Mouse (Mus musculus): ENCODE results near the gene Vangl2. TPM values are rescaled to one million over a fixed set of nuclear protein-coding genes. Genes with fewer than 3 reads are reported as not detected.

The Vangl2 gene
- polyA plus RNA-seq, 1 experiment, result 1.6 TPM

- no peaks in the 10 kb centered on the region for H3K36me3 ChIP-seq (ENCODE audit: control insufficient read depth, insufficient read depth, low read length)
- no peak for TF ChIP-seq POLR2A (IDR thresholded peaks at IDR 0.05; ENCODE audit: low read depth, low read length)
- no peak for TF ChIP-seq CTCF (IDR thresholded peaks at IDR 0.05; ENCODE audit: extremely low read depth, insufficient read length, insufficient replicate concordance, low read depth, low read length)
- no peak overlapping the region for H3K27ac ChIP-seq (ENCODE audit: insufficient read depth, low read depth, low read length)
- no peaks in the 10 kb centered on the region for H3K27me3 ChIP-seq (ENCODE audit: control insufficient read depth, insufficient read depth, low read length)
- H3K4me1 ChIP-seq (ENCODE audit: control insufficient read depth, insufficient read depth, insufficient read length, low read length), result no peaks in the 10 kb centered on the region
- H3K4me3 ChIP-seq (ENCODE audit: low read depth, low read length), result no peak overlapping the region
- 97% methylated on average over 21 of the region's 21 CpGs for WGBS
Measured at GRCm38 (mm10) chr1:172007761-172008160, 20.5 kb downstream of the Vangl2 start.

- TF ChIP-seq CTCF (IDR thresholded peaks at IDR 0.05; ENCODE audit: extremely low read depth, insufficient read length, insufficient replicate concordance, low read depth, low read length) (no peak), POLR2A (IDR thresholded peaks at IDR 0.05; ENCODE audit: low read depth, low read length) (no peak)
- no peaks in the 10 kb centered on the region for H3K4me1 ChIP-seq (ENCODE audit: control insufficient read depth, insufficient read depth, insufficient read length, low read length)
- H3K27me3 ChIP-seq (ENCODE audit: control insufficient read depth, insufficient read depth, low read length), result no peaks in the 10 kb centered on the region
- WGBS, result 86% methylated on average over 12 of the region's 12 CpGs
- H3K36me3 ChIP-seq (ENCODE audit: control insufficient read depth, insufficient read depth, low read length), result no peaks in the 10 kb centered on the region
- H3K4me3 ChIP-seq (ENCODE audit: low read depth, low read length), result no peak overlapping the region
- H3K27ac ChIP-seq (ENCODE audit: insufficient read depth, low read depth, low read length), result no peak overlapping the region
Measured at GRCm38 (mm10) chr1:172001665-172002064, 26.6 kb downstream of the Vangl2 start.

GRCm38 (mm10) chr1:172000641-172001040 is 27.6 kb downstream of the Vangl2 start:
- no peaks in the 10 kb centered on the region for H3K27me3 ChIP-seq (ENCODE audit: control insufficient read depth, insufficient read depth, low read length)
- peak; percentile 62; the same call in 1 of the 2 replicates for TF ChIP-seq CTCF (IDR thresholded peaks at IDR 0.05; ENCODE audit: extremely low read depth, insufficient read length, insufficient replicate concordance, low read depth, low read length)
- no peak for TF ChIP-seq POLR2A (IDR thresholded peaks at IDR 0.05; ENCODE audit: low read depth, low read length)
- H3K27ac ChIP-seq (ENCODE audit: insufficient read depth, low read depth, low read length), result no peak overlapping the region
- no peaks in the 10 kb centered on the region for H3K4me1 ChIP-seq (ENCODE audit: control insufficient read depth, insufficient read depth, insufficient read length, low read length)
- no peaks in the 10 kb centered on the region for H3K36me3 ChIP-seq (ENCODE audit: control insufficient read depth, insufficient read depth, low read length)
- H3K4me3 ChIP-seq (ENCODE audit: low read depth, low read length), result no peak overlapping the region
- WGBS, result 53% methylated on average over 3 of the region's 3 CpGs

GRCm38 (mm10) chr1:171998820-171999597 is 29.2 kb downstream of the Vangl2 start:
- TF ChIP-seq CTCF (IDR thresholded peaks at IDR 0.05; ENCODE audit: extremely low read depth, insufficient read length, insufficient replicate concordance, low read depth, low read length) (no peak), POLR2A (IDR thresholded peaks at IDR 0.05; ENCODE audit: low read depth, low read length) (no peak)
- WGBS, result 83% methylated on average over 13 of the region's 13 CpGs

GRCm38 (mm10) chr1:171996701-171997100 is 31.5 kb downstream of the Vangl2 start:
- H3K4me3 ChIP-seq (ENCODE audit: low read depth, low read length), result no peak overlapping the region
- H3K36me3 ChIP-seq (ENCODE audit: control insufficient read depth, insufficient read depth, low read length), result no peaks in the 10 kb centered on the region
- H3K4me1 ChIP-seq (ENCODE audit: control insufficient read depth, insufficient read depth, insufficient read length, low read length), result no peaks in the 10 kb centered on the region
- no peak overlapping the region for H3K27ac ChIP-seq (ENCODE audit: insufficient read depth, low read depth, low read length)
- no peaks in the 10 kb centered on the region for H3K27me3 ChIP-seq (ENCODE audit: control insufficient read depth, insufficient read depth, low read length)
- WGBS, result 74% methylated on average over 7 of the region's 7 CpGs
- TF ChIP-seq CTCF (IDR thresholded peaks at IDR 0.05; ENCODE audit: extremely low read depth, insufficient read length, insufficient replicate concordance, low read depth, low read length), result no peak
- TF ChIP-seq POLR2A (IDR thresholded peaks at IDR 0.05; ENCODE audit: low read depth, low read length), result no peak

More at GRCm38 (mm10) chr1:171998820-171999597, 29.2 kb downstream of the Vangl2 start:
- Histone ChIP-seq H3K4me3 (ENCODE audit: low read depth, low read length) (no peak overlapping the region), H3K36me3 (ENCODE audit: control insufficient read depth, insufficient read depth, low read length) (no peaks in the 10 kb centered on the region), H3K4me1 (ENCODE audit: control insufficient read depth, insufficient read depth, insufficient read length, low read length) (no peaks in the 10 kb centered on the region), H3K27ac (ENCODE audit: insufficient read depth, low read depth, low read length) (no peak overlapping the region), H3K27me3 (ENCODE audit: control insufficient read depth, insufficient read depth, low read length) (no peaks in the 10 kb centered on the region)

- Histone ChIP-seq H3K4me3 (ENCODE audit: low read depth, low read length) (no peak overlapping the region), H3K4me1 (ENCODE audit: control insufficient read depth, insufficient read depth, insufficient read length, low read length) (no peaks in the 10 kb centered on the region), H3K27ac (ENCODE audit: insufficient read depth, low read depth, low read length) (no peak overlapping the region), H3K27me3 (ENCODE audit: control insufficient read depth, insufficient read depth, low read length) (no peaks in the 10 kb centered on the region), H3K36me3 (ENCODE audit: control insufficient read depth, insufficient read depth, low read length) (no peaks in the 10 kb centered on the region)
- no peak for TF ChIP-seq POLR2A (IDR thresholded peaks at IDR 0.05; ENCODE audit: low read depth, low read length)
- TF ChIP-seq CTCF (IDR thresholded peaks at IDR 0.05; ENCODE audit: extremely low read depth, insufficient read length, insufficient replicate concordance, low read depth, low read length), result no peak
- WGBS, result 73% methylated on average over 11 of the region's 11 CpGs
Measured at GRCm38 (mm10) chr1:171994918-171995715, 33.1 kb downstream of the Vangl2 start.

- TF ChIP-seq CTCF (IDR thresholded peaks at IDR 0.05; ENCODE audit: extremely low read depth, insufficient read length, insufficient replicate concordance, low read depth, low read length) (no peak), POLR2A (IDR thresholded peaks at IDR 0.05; ENCODE audit: low read depth, low read length) (no peak)
- Histone ChIP-seq H3K4me1 (ENCODE audit: control insufficient read depth, insufficient read depth, insufficient read length, low read length) (no peaks in the 10 kb centered on the region), H3K27ac (ENCODE audit: insufficient read depth, low read depth, low read length) (no peak overlapping the region), H3K27me3 (ENCODE audit: control insufficient read depth, insufficient read depth, low read length) (no peaks in the 10 kb centered on the region), H3K36me3 (ENCODE audit: control insufficient read depth, insufficient read depth, low read length) (no peaks in the 10 kb centered on the region), H3K4me3 (ENCODE audit: low read depth, low read length) (no peak overlapping the region)
- WGBS, result 79% methylated on average over 2 of the region's 2 CpGs
Measured at GRCm38 (mm10) chr1:171994501-171994900, 33.7 kb downstream of the Vangl2 start.

Data from small intestine, adult 2 months (tissue).